Mouse (Mus musculus): ENCODE results near the gene Atp6v1f. TPM values are rescaled to one million over a fixed set of nuclear protein-coding genes. Genes with fewer than 3 reads are reported as not detected.

Gene Atp6v1f
- polyA plus RNA-seq, 1 experiment from 2014 or later: 294 TPM

DNA sequence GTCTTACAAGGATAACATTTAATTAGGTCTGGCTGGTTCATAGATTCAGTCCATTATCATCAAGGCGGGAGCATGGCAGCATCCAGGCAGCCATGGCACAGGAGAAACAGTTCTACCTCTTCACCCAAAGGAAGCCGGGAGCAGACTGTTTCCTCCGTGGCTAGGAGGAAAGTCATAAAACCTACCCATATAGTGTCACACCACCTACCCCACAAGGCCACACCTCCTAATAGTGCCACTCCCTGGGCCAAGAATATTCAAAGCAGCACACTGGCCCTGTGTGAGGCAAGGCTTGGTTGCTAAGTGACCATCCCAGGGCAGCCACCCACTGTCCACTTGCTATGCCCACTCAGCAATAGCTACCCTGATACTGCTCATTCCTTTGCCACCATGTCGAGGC lies 3.6 kb downstream of the Atp6v1f start, which contains the start of gene Atp6v1fnb:
Gene Atp6v1fnb, plus strand, starts transcription at position 301 of the 400 bp plus-strand sequence.
- no peak for ATAC-seq
- WGBS: 93% methylated on average over 4 of the region's 4 CpGs

DNA sequence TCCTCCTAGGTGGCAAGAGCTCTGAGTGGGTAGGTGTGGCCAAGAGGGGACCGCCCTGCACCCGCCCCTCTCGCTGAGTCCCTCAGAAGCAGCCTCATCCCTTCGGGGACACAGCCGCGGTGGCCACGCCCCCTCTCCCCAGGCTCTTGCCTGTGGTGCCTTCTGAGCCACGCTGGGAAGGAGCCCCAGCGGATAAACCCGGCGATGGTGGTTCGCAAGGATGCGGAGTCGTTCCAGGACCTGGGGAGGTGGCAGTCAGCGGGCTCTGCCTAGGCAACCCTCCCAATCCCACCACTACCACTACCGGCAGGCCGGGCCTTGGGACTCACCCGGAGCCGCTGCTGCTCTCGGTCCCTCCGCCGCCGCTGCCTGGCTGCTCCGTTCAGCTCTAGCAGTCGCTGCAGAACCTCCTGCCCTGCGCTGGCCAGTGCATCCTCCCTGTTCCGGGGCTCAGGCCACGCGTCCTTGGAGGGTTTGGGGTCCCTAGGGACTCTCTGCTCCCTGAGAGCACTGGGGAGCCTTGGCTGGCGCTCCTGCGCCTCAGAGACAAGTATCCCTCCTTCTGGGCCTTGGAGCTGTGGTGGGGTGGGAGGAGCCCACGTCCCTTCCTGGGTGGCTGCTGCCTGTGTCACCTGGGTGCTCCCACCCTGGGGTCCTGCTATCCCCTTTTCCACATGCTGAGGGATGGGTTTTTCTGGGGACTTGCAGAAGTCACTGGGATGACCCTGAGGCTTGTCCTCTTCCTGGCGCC lies 6.6 kb downstream of the Atp6v1f start:
- no peaks in the 10 kb centered on the region for H3K9me3 ChIP-seq (replicated peaks)
- peak overlapping the region; percentile 67 for H3K9ac ChIP-seq
- H3K4me1 ChIP-seq: peaks cover 17% of the 10 kb centered on the region
- peak overlapping the region; percentile 46 for H3K4me3 ChIP-seq
- H3K4me2 ChIP-seq: peak overlapping the region; percentile 74
- peaks cover 21% of the 10 kb centered on the region for H3K36me3 ChIP-seq (ENCODE audit: poor library complexity, severe bottlenecking)
- WGBS: 2% methylated on average over 33 of the region's 33 CpGs
- no peak overlapping the region; the same call in 1 of the 2 replicates for H3K27ac ChIP-seq
- peaks cover 27% of the 10 kb centered on the region; the same call in 1 of the 2 replicates for H3K27me3 ChIP-seq
- peak; percentile 95 for ATAC-seq

More for the DNA sequence above, 3.6 kb downstream of the Atp6v1f start, which contains the start of gene Atp6v1fnb:
- peaks cover 15% of the 10 kb centered on the region; the same call in 1 of the 2 replicates for H3K27me3 ChIP-seq
- H3K9me3 ChIP-seq (replicated peaks): no peaks in the 10 kb centered on the region
- peaks cover 27% of the 10 kb centered on the region for H3K4me1 ChIP-seq
- peaks cover 21% of the 10 kb centered on the region for H3K36me3 ChIP-seq (ENCODE audit: poor library complexity, severe bottlenecking)
- no peak within 1 kb of the TSS for H3K27ac ChIP-seq
- H3K4me2 ChIP-seq: no peak within 1 kb of the TSS
- H3K9ac ChIP-seq: no peak within 1 kb of the TSS
- H3K4me3 ChIP-seq: no peak within 1 kb of the TSS

DNA sequence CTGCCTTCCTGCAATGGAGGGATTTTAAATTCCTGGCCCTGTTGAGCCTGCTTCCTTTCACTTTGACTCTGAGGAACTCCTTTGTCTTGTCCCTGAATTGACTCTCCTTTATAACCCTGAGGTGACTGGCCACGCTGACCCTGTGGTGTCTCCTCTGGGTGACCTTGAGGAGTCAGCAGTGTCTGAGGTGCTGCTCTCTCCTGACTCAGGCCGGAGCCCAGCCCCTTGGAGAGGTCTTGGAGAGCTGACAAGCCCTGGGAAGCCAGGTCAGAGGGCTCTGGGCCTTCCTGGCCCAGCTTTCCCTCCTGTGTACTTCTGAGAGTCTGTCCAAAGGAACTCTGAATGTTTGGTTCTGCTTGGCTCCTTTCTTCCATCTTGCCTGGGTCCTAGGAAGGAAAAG lies 7.2 kb downstream of the Atp6v1f start:
- no peak overlapping the region for H3K4me2 ChIP-seq

DNA sequence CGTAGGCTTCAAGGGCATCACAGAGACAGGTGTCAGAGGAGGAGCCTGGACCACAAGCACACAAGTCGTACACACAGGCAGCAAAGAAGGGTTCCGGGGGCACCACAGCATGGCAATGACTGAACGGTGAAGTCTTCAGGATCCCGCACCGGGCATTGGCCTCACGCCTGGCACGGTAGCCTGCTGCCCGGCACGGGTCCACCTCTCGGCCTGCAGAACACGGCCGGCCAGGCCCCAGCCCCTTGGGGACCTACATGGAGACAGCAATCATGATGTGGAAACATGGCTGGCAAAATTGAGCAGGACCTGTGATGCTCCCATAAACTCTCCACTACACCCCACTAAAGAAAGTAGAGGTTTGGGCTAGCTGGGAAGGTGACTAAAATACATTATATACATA lies 15.2 kb downstream of the Atp6v1f start:
- Histone ChIP-seq H3K9ac (no peak overlapping the region), H3K9me3 (replicated peaks) (no peaks in the 10 kb centered on the region), H3K36me3 (ENCODE audit: poor library complexity, severe bottlenecking) (no peaks in the 10 kb centered on the region), H3K4me2 (no peak overlapping the region), H3K4me1 (peaks cover 8% of the 10 kb centered on the region), H3K27ac (no peak overlapping the region), H3K27me3 (peaks cover 26% of the 10 kb centered on the region), H3K4me3 (no peak overlapping the region)
- 91% methylated on average over 13 of the region's 13 CpGs for WGBS
- ATAC-seq: no peak

More for the DNA sequence above, 7.2 kb downstream of the Atp6v1f start:
- 58% methylated on average over 2 of the region's 2 CpGs for WGBS
- H3K27me3 ChIP-seq: peaks cover 27% of the 10 kb centered on the region; the same call in 1 of the 2 replicates
- ATAC-seq: no peak
- H3K9ac ChIP-seq: no peak overlapping the region
- peaks cover 15% of the 10 kb centered on the region for H3K4me1 ChIP-seq
- H3K4me3 ChIP-seq: no peak overlapping the region
- H3K27ac ChIP-seq: no peak overlapping the region
- no peaks in the 10 kb centered on the region for H3K9me3 ChIP-seq (replicated peaks)
- peaks cover 20% of the 10 kb centered on the region for H3K36me3 ChIP-seq (ENCODE audit: poor library complexity, severe bottlenecking)

DNA sequence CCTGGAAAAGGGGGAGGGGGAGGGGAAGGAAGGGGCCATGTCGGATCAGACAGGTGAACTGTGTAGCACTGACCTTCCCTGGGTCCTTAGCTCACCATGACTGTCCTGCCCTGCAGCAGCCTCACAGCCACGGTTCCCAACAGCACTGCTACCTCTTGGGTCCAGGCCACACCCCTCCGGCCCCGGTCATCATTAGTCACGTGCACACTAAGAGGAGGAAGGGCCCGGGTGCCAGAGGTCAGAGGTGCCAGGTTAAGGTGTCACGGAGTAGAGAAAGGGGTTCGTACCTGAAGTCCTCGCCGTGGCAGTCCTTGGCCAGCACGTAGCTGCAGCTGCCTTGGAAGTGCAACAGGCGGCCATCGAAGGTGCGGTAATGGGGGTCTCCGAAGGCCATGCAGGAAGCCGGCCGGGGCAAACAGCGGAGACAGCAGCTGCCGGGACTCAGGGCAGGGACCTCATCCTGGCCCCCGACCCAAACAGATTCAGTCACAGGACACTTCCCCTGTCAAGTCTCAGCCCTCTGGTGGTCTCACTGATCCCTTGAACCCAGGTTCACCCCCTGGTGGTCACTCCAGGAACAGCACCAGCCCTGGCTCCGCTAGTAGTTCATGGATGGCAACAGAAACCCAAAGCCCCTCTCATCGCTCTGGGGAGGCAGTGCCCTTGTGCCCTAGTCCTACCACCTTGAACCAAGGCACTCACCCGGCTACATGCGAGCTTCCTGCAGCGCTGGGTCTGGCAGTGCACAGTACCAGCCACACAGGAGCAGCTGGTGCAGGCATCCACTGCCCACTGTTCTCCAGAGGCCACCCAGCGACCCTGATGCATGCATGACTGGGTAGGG lies 17.4 kb downstream of the Atp6v1f start:
- WGBS: 6% methylated on average over 26 of the region's 26 CpGs
- Histone ChIP-seq H3K36me3 (ENCODE audit: poor library complexity, severe bottlenecking) (no peaks in the 10 kb centered on the region), H3K4me3 (peak overlapping the region; percentile 33), H3K9me3 (replicated peaks) (no peaks in the 10 kb centered on the region), H3K27ac (no peak overlapping the region), H3K27me3 (peaks cover 19% of the 10 kb centered on the region), H3K4me2 (peak overlapping the region; percentile 65), H3K4me1 (peaks cover 8% of the 10 kb centered on the region), H3K9ac (no peak overlapping the region; the same call in 1 of the 2 replicates)
- peak; percentile 68 for ATAC-seq

DNA sequence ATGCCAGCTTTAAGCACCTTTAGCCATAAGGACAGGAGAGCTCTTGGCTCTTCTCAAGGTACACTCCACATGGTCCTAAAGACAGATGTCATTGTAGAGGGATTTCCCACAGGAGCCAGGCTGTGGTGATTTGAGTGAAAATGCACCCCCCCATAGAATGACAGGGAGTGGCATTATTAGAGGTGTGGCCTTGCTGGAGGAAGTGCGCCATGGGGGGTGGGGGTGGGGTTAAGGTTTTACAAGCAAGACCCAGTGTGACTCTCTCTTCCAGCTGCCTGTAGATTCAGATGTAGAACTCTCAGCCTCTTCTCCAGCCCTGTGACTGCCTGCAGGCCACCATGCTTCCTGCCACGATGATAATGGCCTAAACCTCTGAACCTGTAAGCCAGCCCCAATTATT lies 18.4 kb downstream of the Atp6v1f start:
- H3K9ac ChIP-seq: no peak overlapping the region
- no peak overlapping the region for H3K27ac ChIP-seq
- no peaks in the 10 kb centered on the region for H3K36me3 ChIP-seq (ENCODE audit: poor library complexity, severe bottlenecking)
- no peak overlapping the region for H3K4me3 ChIP-seq
- H3K4me1 ChIP-seq: peaks cover 8% of the 10 kb centered on the region
- no peaks in the 10 kb centered on the region for H3K9me3 ChIP-seq (replicated peaks)
- no peak for ATAC-seq
- 58% methylated on average over 2 of the region's 2 CpGs for WGBS
- H3K27me3 ChIP-seq: peaks cover 19% of the 10 kb centered on the region
- no peak overlapping the region for H3K4me2 ChIP-seq

DNA sequence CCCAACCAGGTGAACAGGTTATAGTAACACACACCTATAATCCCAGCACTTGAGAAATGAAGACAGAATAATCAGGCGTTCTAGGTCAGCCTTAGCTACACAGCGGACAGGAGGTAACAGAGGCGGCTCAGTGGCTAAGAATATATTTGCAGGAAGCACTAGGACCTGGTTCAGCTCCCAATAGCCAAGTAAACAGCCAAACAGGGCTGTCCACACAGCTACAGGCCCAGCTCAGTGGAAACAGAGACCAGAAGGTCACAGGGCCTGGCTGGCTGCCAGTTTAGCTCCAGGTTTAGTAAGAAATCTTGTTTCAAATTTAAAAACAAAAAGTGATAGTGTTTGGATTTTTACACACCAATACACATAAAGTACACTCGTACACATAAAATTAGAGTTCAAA lies 26.6 kb downstream of the Atp6v1f start:
- H3K4me1 ChIP-seq: 0 out of 2 replicates have a peak, but pooled peaks cover 7% of the 10 kb centered on the region
- no peak overlapping the region for H3K4me2 ChIP-seq
- H3K36me3 ChIP-seq (ENCODE audit: poor library complexity, severe bottlenecking): no peaks in the 10 kb centered on the region
- H3K4me3 ChIP-seq: no peak overlapping the region
- H3K9ac ChIP-seq: no peak overlapping the region
- H3K27ac ChIP-seq: no peak overlapping the region
- no peak for ATAC-seq
- WGBS: 81% methylated on average over 4 of the region's 4 CpGs
- peaks cover 43% of the 10 kb centered on the region for H3K27me3 ChIP-seq
- no peaks in the 10 kb centered on the region for H3K9me3 ChIP-seq (replicated peaks)

DNA sequence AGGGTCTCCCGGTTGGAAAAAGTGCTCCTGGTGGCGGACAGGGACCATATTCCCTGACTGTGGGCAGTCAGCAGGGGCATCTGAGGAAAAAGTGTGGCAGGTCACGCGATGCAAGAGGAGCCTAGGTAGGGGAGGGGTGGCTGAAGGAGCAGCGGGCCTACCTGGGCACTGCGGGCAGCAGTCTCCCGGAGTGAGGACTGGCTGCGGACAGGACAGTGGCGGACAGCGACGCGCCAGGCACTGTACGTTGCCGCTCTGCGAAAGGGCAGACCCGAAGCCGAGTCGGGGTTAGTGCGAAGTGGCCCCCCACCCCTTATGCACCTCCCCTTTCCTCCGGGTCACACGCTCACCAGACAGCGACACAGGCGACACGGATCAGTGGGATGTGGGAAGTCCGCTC lies 28.8 kb downstream of the Atp6v1f start:
- peaks cover 44% of the 10 kb centered on the region for H3K27me3 ChIP-seq
- 15% methylated on average over 24 of the region's 25 CpGs for WGBS
- no peak overlapping the region for H3K4me3 ChIP-seq
- 0 out of 2 replicates have a peak, but pooled peaks cover 7% of the 10 kb centered on the region for H3K4me1 ChIP-seq
- no peak for ATAC-seq
- no peak overlapping the region for H3K27ac ChIP-seq
- no peak overlapping the region for H3K9ac ChIP-seq
- H3K9me3 ChIP-seq (replicated peaks): no peaks in the 10 kb centered on the region
- no peaks in the 10 kb centered on the region for H3K36me3 ChIP-seq (ENCODE audit: poor library complexity, severe bottlenecking)
- peak overlapping the region; percentile 25; the same call in 1 of the 2 replicates for H3K4me2 ChIP-seq

DNA sequence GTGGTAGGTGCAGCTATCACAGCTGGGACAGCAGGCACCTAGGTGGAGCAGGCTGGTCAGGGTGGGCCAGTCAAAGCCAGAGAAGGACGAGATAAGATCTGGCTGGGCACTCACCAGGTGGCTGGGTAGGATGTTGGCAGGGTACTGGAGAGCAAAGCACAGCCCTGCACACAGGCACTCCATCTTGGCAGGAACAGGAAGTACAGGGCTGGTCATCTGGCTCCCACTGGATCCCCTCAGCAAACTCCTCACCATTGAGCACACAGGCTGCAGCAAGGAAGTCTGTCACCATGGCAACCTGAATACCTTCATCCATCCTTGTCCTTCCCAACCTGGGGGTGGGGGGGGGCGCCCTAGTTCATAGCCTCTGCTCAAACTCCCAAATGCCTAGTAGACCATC lies 30.3 kb downstream of the Atp6v1f start:
- ATAC-seq: no peak
- Histone ChIP-seq H3K4me1 (0 out of 2 replicates have a peak, but pooled peaks cover 7% of the 10 kb centered on the region), H3K36me3 (ENCODE audit: poor library complexity, severe bottlenecking) (no peaks in the 10 kb centered on the region), H3K27me3 (peaks cover 39% of the 10 kb centered on the region), H3K9me3 (replicated peaks) (no peaks in the 10 kb centered on the region), H3K4me2 (no peak overlapping the region), H3K4me3 (no peak overlapping the region), H3K9ac (no peak overlapping the region), H3K27ac (no peak overlapping the region)
- 37% methylated on average over 2 of the region's 2 CpGs for whole genome bisulfite sequencing

DNA sequence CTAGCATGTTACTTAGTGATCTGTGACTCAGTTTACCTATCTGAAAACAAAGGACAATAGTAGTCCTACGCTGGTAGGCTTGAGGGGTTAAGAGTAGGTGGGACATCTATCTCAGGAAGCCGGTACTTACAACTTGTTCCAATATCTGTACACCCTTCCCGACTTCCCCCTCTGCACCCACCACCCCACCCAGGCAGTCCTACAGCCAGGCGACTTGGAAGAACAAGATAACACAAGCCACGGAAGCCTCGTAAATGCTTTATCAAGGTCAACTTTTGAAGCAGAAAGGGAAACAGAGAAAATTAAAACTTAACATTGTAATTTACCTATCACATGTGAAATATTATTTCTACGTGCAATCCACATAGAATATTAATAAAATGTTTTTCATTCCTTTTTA lies 32.7 kb downstream of the Atp6v1f start:
- H3K9me3 ChIP-seq (replicated peaks): no peaks in the 10 kb centered on the region
- WGBS: 96% methylated on average over 7 of the region's 7 CpGs
- H3K4me3 ChIP-seq: no peak overlapping the region
- H3K27ac ChIP-seq: no peak overlapping the region
- H3K27me3 ChIP-seq: peaks cover 41% of the 10 kb centered on the region
- H3K36me3 ChIP-seq (ENCODE audit: poor library complexity, severe bottlenecking): no peaks in the 10 kb centered on the region
- 0 out of 2 replicates have a peak, but pooled peaks cover 7% of the 10 kb centered on the region for H3K4me1 ChIP-seq
- no peak overlapping the region for H3K9ac ChIP-seq
- no peak for ATAC-seq
- H3K4me2 ChIP-seq: no peak overlapping the region

DNA sequence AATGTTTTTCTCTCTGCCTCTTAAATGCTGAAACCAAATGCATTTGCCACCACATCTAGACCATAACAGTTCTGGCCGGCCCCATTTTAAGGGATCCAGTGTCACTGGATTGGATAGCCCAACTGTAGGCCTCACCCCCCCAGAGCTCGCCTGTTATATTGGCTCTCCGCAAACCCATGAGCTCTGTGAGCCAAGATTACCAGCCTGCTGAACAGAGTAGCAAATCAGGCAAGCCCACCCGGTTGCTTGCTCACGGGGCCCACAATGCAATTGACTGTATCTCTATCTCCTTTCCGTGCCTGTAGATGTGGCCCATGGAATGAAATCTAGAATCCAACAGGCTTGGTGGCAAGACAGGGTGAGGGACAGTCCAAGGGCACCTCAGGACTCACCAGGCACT lies 33.3 kb downstream of the Atp6v1f start:
- H3K4me2 ChIP-seq: no peak overlapping the region
- peaks cover 40% of the 10 kb centered on the region for H3K27me3 ChIP-seq
- no peaks in the 10 kb centered on the region for H3K36me3 ChIP-seq (ENCODE audit: poor library complexity, severe bottlenecking)
- 0 out of 2 replicates have a peak, but pooled peaks cover 7% of the 10 kb centered on the region for H3K4me1 ChIP-seq
- ATAC-seq: no peak
- no peak overlapping the region for H3K4me3 ChIP-seq
- 83% methylated on average over 6 of the region's 6 CpGs for WGBS
- no peak overlapping the region for H3K9ac ChIP-seq
- H3K9me3 ChIP-seq (replicated peaks): no peaks in the 10 kb centered on the region
- no peak overlapping the region for H3K27ac ChIP-seq

DNA sequence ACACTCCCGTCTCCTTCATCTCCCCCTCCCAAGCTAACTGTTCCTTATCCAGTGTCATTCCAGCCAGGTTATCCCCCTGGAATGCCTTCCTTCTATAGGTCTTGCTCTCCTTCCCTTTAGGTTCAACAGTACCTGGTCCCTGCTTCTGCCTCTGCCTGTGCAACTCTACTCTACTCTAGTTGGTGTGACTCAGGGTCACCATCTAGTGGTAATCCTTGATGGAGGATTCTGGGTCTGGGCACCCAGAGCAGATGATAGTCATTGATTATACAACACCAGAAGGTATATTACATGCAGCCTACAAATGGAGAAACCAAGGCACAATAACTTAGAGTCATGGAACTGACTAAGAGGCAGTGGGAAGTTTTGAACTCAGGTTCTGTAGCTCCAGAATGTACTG lies 34.1 kb downstream of the Atp6v1f start:
- WGBS: 86% methylated on average over 1 of the region's 1 CpGs
- no peak overlapping the region for H3K27ac ChIP-seq

More for the DNA sequence above, 34.1 kb downstream of the Atp6v1f start:
- H3K4me2 ChIP-seq: no peak overlapping the region
- no peak overlapping the region for H3K4me3 ChIP-seq
- H3K4me1 ChIP-seq: 0 out of 2 replicates have a peak, but pooled peaks cover under 1% of the 10 kb centered on the region
- H3K9me3 ChIP-seq (replicated peaks): no peaks in the 10 kb centered on the region
- H3K36me3 ChIP-seq (ENCODE audit: poor library complexity, severe bottlenecking): no peaks in the 10 kb centered on the region
- no peak for ATAC-seq
- H3K27me3 ChIP-seq: peaks cover 40% of the 10 kb centered on the region
- H3K9ac ChIP-seq: no peak overlapping the region
